Mouse (Mus musculus): ENCODE results near the gene Tmem145.

Gene Tmem145

DNA sequence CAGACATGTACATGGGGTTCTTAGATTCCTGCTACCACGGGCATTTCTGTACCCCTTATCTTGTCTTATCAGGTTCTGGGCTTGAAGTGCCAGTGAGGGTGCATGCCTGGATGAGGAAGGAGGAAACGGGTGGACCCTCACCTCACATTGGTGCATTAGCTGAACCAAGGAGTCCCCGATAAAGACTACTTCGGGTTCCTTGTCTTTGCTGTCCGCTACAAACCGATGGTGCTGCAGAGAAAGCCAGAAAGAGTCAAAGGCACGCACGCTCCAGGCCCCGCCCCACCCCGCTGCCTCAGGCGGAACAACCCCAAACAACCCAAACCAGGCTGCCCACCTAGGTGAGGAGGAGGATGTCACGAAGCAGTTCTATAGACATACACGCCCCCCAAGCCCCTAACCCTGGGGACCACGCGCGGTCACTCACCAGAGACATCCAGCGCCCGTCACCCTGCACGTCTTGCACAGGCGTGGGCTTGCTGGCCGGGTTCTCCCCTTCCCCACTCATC lies 8.9 kb upstream of the Tmem145 start:
- ChIA-PET POLR2A (interaction anchor here in 3 of 4 experiments (0.6 to 3.3 kb wide), 25 partner anchors 9 to 446 kb away, joined by 3 to 30 read pairs (median 7); partner anchors contain the start of genes Cic (in 3 of the 3), Megf8 (in 3 of the 3), Zfp526 (in 2 of the 3) and Dedd2 (in 1 of the 3)), CTCF (interaction anchor here in 1 of 4 experiments (1.0 to 2.6 kb wide), 9 partner anchors 9 to 202 kb away, joined by 3 to 30 read pairs (median 6); partner anchors contain the start of genes Megf8, Tmem145 and Zfp526)

DNA sequence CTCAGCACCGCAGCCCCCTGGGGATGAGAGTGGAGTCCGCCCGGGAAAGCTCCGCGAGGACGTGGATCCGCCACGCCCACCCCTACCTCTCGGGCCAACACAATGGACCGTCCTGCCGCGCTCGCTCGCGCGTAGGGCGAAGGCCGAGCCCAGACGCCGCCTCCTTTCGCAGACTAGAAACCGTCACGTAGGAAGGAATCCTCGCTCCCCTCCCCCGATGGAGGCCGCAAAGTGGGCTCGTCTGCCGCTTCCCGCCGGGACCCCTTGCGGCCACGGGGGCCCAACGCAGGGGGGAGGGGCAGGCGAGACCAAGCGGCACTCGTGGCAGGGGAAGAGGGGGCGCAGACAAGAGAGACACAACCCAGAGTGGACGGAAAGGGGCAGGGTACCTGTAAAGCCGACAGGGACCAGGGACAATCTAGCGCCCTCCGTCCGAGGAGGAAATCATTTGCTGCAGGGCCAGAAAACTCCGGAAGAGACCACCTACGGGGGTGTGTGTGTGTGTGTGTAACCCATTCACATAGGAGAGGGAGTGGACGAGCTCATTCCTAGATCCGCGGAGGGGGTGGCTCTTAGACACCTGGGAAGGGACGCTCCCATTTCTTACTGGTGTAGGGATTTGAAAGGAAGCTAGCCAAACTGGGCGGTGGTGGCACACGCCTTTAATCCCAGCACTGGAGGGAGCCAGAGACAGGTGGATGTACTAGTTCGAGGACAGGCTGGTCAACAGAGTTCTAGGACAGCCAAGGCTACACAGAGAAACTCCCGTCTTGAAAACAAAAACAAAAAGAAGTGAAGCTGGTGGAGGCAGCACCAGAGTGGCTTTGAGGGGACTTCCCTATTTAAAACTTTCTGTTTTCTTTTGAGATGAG lies 8.2 kb upstream of the Tmem145 start, which contains the start of gene Pafah1b3:
Gene Pafah1b3, minus strand, starts transcription at position 533 of the 872 bp plus-strand sequence.
- POLR2A ChIA-PET = interaction anchor here (0.6 to 3.3 kb wide), 79 partner anchors 9 to 447 kb away, joined by 3 to 30 read pairs (median 4); partner anchors contain the start of genes Cic (in 3 of the 4), Megf8 (in 3 of the 4), Tmem145 (in 3 of the 4) and Gsk3a (in 2 of the 4)
- CTCF ChIA-PET = interaction anchor here in 3 of 4 experiments (0.5 to 2.6 kb wide), 37 partner anchors 8 to 1129 kb away, joined by 3 to 30 read pairs (median 4); partner anchors contain the start of genes Megf8 (in 2 of the 3), Zfp526 (in 2 of the 3), Dedd2 (in 1 of the 3) and Pou2f2 (in 1 of the 3)

DNA sequence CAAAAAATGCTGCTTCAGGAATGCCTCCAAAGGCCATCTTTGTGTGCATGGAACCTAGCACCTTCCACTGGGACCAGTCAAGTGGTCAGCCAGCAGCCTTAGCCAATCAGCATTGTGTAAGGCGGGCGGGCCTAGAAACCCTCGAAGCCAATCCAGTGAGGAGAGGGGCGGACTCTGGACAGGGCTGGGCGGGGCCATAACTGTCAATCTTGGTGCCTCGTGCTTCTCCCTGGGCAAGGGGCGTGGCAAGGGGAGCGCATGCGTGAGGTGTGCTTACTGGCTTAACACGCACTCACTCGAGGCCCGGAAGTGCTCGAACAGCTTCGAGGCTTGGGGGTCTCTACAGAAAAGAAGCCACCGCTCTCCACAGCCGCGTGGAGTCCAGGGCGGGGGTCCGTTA lies 4.8 kb upstream of the Tmem145 start, which contains the start of gene Prr19:
Gene Prr19, plus strand, starts transcription at position 349 of the 400 bp plus-strand sequence.
- POLR2A ChIA-PET = interaction anchor here in 3 of 4 experiments (0.6 to 2.9 kb wide), 8 partner anchors 9 to 228 kb away, joined by 3 to 8 read pairs (median 3); partner anchors contain the start of genes Cic (in 1 of the 3) and Megf8 (in 1 of the 3)
- CTCF ChIA-PET = no interaction called here

DNA sequence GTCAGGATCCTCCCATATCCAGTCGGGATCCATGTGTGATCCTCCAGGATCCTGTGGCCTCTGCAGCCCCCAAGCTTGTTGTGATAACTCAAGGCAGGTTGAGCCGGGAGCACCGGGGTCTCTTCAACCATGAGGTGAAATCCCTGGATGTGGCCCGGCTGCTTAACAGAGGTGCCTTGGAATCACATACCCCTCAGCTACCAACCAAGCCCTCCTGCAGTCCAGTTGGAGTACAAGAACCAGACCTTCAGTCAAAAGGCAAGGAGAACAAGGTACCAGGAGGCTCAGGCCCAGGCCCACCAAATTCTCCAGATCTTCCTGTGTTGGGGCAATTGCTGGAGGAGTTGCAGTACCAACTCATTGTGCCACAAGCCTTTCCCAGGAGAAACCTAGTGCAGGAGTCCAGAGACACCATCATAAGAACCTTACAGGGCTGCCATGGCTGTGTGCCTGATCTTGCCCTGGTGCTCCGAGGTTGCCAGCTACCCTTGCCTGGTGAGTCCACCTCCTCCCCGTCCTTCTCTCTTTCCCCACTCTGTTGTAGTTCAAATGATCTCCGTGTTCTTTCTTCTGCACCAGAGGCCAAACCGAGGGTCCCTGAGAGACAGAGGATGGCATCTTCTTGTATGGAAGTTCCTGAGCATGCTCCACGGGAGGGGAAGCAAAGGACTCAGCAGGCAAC lies 2.8 kb upstream of the Tmem145 start:
- CTCF ChIA-PET = interaction anchor here in 2 of 4 experiments (0.6 kb wide), 2 partner anchors 13 to 487 kb away, joined by 3 to 14 read pairs; no protein-coding TSS in a partner anchor
- POLR2A ChIA-PET = interaction anchor here in 2 of 4 experiments (1.6 to 3.6 kb wide), 4 partner anchors 11 to 14 kb away, joined by 5 to 17 read pairs (median 6); partner anchors contain the start of gene Megf8 (in 2 of the 2)

DNA sequence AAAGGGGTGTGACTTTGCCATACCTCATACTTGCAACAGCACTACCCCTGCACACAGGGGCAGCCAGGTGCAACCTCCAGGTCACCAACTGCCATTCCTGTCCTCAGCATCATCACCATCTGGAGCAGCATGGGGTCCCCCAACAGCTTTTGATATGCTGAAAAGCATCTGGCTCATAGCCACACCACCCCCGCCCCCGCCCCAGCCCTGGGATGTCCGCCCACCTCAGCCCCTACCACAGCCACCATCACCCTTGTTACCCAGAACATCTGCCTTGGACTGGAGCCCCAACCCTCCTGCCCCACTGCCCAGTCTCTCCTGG lies 2.3 kb upstream of the Tmem145 start:
- CTCF ChIA-PET = interaction anchor here in 1 of 4 experiments (0.6 kb wide), 1 partner anchor 13 kb away, joined by 3 read pairs; no protein-coding TSS in a partner anchor

DNA sequence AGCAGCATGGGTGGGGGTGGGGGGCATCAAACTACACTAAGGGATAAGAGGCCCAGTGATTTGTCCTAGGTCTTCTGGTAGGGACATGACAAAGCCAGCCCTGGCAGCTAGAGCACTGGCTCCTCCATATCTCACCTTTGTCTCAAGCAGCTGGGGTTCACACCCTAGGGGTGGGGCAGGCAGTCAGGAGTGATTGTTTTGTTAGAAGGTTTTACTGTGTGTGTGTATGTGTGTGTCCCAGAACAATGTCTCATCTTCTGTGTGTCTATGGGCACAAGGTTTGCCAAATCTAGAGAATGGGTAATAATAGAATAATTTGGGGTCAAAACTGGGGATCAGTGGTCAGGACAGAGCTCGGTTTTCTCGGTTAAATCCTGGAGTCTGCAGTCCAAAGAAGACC lies 425 bp upstream of the Tmem145 start:
- POLR2A ChIA-PET = interaction anchor here (0.5 to 3.6 kb wide), 24 partner anchors 7 to 118 kb away, joined by 3 to 17 read pairs (median 4); partner anchors contain the start of genes Megf8 (in 3 of the 4), Cic (in 1 of the 4), Gsk3a (in 1 of the 4) and Pafah1b3 (in 1 of the 4)

More for the DNA sequence above, 2.3 kb upstream of the Tmem145 start:
- POLR2A ChIA-PET = interaction anchor here in 2 of 4 experiments (1.6 to 3.6 kb wide), 3 partner anchors 12 to 13 kb away, joined by 5 to 17 read pairs (median 6); partner anchors contain the start of gene Megf8 (in 2 of the 2)

DNA sequence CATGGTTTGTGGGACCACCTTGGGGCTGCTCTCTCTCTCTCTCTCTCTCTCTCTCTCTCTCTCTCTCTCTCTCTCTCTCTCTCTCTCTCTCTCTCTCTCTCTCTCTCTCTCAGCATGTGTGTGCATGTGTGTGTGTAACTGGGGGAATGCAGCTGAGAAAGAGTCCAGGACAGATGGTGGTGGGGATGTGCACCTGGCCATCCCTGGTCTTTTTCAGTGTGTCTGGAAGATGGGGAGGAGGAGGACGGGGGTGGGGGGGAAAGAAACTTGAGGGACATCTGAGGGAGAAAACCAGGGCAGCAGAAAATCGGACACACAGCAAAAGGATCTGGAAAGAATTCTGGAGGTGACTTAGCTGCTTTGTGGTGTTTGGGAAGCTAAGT lies 699 bp downstream of the Tmem145 start:
- POLR2A ChIA-PET = interaction anchor here in 3 of 4 experiments (0.6 to 3.6 kb wide), 20 partner anchors 8 to 230 kb away, joined by 3 to 18 read pairs (median 7); partner anchors contain the start of genes Megf8 (in 3 of the 3), Pafah1b3 (in 3 of the 3), Cic (in 1 of the 3) and Gsk3a (in 1 of the 3)
- CTCF ChIA-PET = interaction anchor here (0.5 to 3.3 kb wide), 17 partner anchors 8 to 306 kb away, joined by 3 to 19 read pairs (median 3); partner anchors contain the start of genes Megf8 (in 2 of the 4) and Pafah1b3 (in 1 of the 4)

More for the DNA sequence above, 425 bp upstream of the Tmem145 start:
- CTCF ChIA-PET = interaction anchor here (0.6 to 3.3 kb wide), 9 partner anchors 8 to 206 kb away, joined by 3 to 19 read pairs (median 4); partner anchors contain the start of genes Megf8 (in 3 of the 4) and Pafah1b3 (in 1 of the 4)

DNA sequence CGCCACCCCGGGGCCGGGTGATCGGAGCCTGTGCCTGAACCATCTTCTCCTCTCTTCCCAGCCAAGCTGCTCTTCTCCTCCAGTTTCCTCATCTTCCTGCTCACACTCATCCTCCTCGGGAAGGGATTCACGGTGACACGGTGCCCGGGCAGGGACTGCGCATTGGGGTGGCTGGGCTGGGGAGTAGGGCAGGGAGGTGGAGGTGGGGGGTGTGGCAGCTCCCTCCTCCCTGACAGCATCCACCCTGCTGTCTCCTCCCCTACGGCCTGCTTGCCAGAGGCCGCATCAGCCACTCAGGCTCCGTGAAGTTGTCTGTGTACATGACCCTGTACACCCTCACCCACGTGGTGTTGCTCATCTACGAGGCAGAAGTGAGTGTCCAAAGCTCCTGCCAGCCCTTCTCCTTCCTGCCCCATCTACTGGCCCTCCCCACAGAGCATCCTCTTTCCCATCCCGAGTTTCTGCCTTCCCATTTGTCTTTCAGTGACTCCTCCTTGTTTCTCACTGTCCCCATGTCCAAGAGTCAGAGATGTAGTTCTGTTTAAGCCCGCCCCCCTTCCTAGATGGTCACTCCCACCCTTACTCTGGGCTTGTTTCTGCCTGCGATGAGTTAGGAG lies 2.9 kb downstream of the Tmem145 start:
- POLR2A ChIA-PET = no interaction called here
- CTCF ChIA-PET = no interaction called here

DNA sequence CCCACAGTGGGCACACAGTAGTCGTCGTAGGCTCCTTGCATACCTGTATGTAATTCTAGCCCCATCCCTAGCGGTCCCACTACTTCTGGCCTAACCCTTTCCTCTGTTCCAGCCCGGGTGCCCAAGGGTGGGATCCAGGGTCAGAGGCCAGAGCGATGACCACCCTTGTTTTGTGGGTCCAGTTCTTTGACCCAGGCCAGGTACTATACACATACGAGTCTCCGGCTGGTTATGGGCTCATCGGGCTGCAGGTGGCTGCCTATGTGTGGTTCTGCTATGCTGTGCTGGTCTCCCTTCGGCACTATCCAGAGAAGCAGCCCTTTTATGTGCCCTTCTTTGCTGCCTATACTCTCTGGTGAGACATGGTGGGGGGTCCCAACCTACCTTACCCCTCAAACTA lies 3.5 kb downstream of the Tmem145 start:
- POLR2A ChIA-PET = interaction anchor here in 2 of 4 experiments (0.6 to 1.4 kb wide), 2 partner anchors 18 to 20 kb away, joined by 3 read pairs; no protein-coding TSS in a partner anchor
- CTCF ChIA-PET = interaction anchor here in 2 of 4 experiments (0.6 to 1.1 kb wide), 2 partner anchors 176 to 770 kb away, joined by 3 to 7 read pairs; no protein-coding TSS in a partner anchor

DNA sequence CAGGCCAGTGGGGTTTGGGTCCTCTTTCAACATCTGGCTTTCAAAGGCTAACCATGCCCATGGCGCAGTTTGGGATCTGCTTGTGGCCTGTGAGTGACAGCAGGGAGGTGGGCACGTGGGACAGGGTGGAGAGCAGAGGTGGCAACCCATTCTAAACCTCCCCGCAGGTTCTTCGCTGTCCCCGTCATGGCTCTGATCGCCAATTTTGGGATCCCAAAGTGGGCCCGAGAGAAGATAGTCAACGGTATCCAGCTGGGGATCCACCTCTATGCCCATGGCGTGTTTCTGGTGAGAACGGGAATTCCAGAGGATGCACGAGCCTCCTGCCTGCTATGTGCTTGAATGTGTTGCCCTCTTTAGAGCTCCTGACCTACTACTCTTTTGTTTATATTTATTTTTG lies 5.3 kb downstream of the Tmem145 start:
- ChIA-PET CTCF (interaction anchor here in 2 of 4 experiments (0.6 to 2.1 kb wide), 5 partner anchors 9 to 52 kb away, joined by 3 to 14 read pairs (median 6); partner anchors contain the start of gene Pafah1b3 (in 1 of the 2)), POLR2A (interaction anchor here in 3 of 4 experiments (0.7 to 2.5 kb wide), 6 partner anchors 13 to 427 kb away, joined by 3 to 8 read pairs (median 4); partner anchors contain the start of genes Pafah1b3 (in 3 of the 3), Cic (in 1 of the 3) and Rps19 (in 1 of the 3))

DNA sequence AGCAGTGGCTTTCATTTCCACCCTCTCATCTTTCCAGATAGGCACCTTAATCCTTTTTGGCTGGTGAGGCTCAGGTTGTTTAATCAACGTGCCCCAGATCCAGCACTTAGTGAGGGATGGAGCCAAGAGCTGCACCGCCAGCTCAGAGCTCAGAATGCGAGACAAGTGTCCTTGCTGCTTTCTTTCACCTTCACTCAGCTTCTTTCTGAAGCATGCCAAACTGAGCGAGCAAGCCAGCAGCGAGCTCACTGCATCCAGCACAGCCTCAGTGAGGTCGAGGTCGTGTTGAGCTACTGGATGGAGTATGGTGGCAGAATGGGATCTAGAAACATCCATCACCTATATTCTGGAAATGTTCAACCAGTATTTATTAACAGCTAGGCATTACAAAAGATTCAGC lies 7.4 kb downstream of the Tmem145 start:
- CTCF ChIA-PET = interaction anchor here in 2 of 4 experiments (0.5 to 1.6 kb wide), 6 partner anchors 16 to 796 kb away, joined by 3 to 6 read pairs (median 4); partner anchors contain the start of gene Pafah1b3 (in 1 of the 2)
- POLR2A ChIA-PET = interaction anchor here in 2 of 4 experiments (0.6 to 1.8 kb wide), 7 partner anchors 9 to 35 kb away, joined by 3 to 7 read pairs (median 4); partner anchors contain the start of gene Pafah1b3 (in 2 of the 2)

DNA sequence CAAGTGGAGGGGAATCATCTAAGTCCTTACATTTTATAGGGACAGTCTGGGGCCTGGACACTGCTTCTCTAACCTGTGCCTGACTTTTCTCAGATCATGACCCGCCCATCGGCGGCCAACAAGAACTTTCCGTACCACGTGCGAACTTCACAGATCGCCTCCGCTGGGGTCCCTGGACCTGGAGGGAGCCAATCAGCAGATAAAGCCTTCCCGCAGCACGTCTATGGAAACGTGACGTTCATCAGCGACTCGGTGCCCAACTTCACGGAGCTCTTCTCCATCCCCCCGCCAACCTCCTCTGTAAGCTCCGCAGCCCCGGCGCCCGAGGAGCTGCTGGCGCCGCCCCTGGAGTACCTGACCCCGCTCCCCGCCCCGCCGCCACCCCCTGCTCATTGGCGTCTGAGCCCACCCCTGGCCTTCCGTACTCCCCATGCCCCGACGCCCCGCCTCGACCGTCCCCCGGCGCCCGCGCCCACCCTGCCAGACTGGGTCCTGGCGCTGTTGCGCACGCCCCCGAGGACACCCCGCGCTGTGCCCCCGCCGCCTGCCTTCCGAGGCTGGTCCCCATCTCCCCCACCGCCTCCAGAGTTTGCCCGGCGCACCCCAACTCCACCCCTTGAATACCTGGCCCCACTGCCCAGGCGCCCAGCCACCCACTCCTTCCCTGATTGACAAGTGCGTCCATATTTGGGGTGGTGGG lies 8.8 kb downstream of the Tmem145 start:
- CTCF ChIA-PET = interaction anchor here in 1 of 4 experiments (0.6 to 1.6 kb wide), 3 partner anchors 8 to 221 kb away, joined by 3 to 5 read pairs (median 3); no protein-coding TSS in a partner anchor
- POLR2A ChIA-PET = interaction anchor here in 2 of 4 experiments (0.9 to 1.8 kb wide), 8 partner anchors 8 to 84 kb away, joined by 3 to 9 read pairs (median 4); partner anchors contain the start of genes Tmem145 (in 2 of the 2), Cic (in 1 of the 2) and Pafah1b3 (in 1 of the 2)

DNA sequence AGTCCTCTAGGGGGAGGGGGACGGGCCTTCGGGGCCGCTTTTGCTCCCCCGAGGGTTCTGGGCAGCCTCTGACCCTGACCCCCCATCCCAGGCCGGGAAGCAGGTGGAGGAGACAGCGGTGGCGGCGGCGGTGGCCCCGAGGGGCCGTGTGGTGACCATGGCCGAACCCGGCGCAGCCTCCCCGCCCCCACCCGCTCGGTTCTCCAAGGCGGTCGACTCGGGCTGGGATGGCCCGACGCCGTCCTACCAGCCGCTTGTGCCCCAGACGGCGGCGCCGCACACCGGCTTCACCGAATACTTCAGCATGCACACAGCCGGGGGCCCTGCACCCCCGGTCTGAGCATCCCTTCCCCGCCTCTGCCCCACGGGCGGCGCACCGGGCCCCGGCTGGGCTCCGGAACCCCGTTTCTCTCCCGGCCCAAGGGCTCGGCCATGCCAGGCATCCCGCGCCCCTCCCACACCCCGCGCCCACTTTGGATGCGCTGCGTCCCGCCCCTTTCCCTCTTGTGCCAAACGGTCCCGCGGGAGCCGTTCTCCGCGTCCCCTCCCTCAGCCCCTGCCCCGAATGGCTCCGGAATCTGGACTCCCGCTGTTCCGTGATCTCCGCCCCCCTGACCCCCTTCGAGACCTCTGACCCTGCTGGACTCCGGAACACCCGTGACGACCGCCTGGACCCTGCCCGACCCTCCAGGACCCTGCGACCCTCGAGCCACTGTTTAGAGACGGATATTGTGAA lies 9.6 kb downstream of the Tmem145 start:
- CTCF ChIA-PET = interaction anchor here (0.7 to 2.3 kb wide), 21 partner anchors 9 to 239 kb away, joined by 3 to 30 read pairs (median 7); partner anchors contain the start of genes Tmem145 (in 3 of the 4), Cic (in 1 of the 4) and Pafah1b3 (in 1 of the 4)
- POLR2A ChIA-PET = interaction anchor here in 3 of 4 experiments (1.0 to 2.3 kb wide), 19 partner anchors 9 to 344 kb away, joined by 3 to 28 read pairs (median 7); partner anchors contain the start of genes Gsk3a (in 3 of the 3), Pafah1b3 (in 3 of the 3), Tmem145 (in 2 of the 3) and Cic (in 1 of the 3)

Measured in embryonic stem cell, embryonic (primary cell).